ENCODE assay signal across 9 mouse cellular contexts in genomic region chr11:97661648-97662133, GRCm38 (mm10). TPM values are rescaled to one million over a fixed set of nuclear protein-coding genes. Genes with fewer than 3 reads are reported as not detected.
DNase-seq lines count a peak whose midpoint lies in the region; ATAC-seq and TF ChIP-seq lines count a peak whose summit lies in the region.
"Had no signal": no experiment of that assay in that cellular context is flagged by ENCODE, and none has a peak within 500 bp of the region (broad histone marks: within the 10 kb centered on the region; RNA-seq: fewer than 3 reads in every experiment).

No protein-coding gene starts in this region.

- dilution Hi-C loops in CH12.LX (cut with MboI; ENCODE audit: extremely low pct_ligation_motif_present, extremely low pct_unique_long_range_greater_than_20kb, low sequenced_read_pairs): no loop called here

- H3K79me2 ChIP-seq in CH12.LX (replicated peaks; ENCODE audit: control insufficient read depth, extremely low read depth, insufficient read depth, poor library complexity, severe bottlenecking): peaks cover 46% of the 10 kb centered on the region

- no peaks in the 10 kb centered on the region for H3K27me3 ChIP-seq in CH12.LX (replicated peaks)
- peaks cover 17% of the 10 kb centered on the region for H3K27me3 ChIP-seq in forebrain, embryonic 14.5 days (replicated peaks; ENCODE audit: control insufficient read depth, insufficient read depth, low read length)
- peaks cover 74% of the 10 kb centered on the region for H3K27me3 ChIP-seq in liver, embryonic 16.5 days (ENCODE audit: control insufficient read depth, insufficient read depth, low read depth, low read length)

- H3K27ac ChIP-seq in CH12.LX (ENCODE audit: insufficient read depth, low read depth): peak overlapping the region; percentile 94
- no peak overlapping the region for H3K27ac ChIP-seq in forebrain, embryonic 14.5 days (ENCODE audit: low read depth, low read length)
- H3K27ac ChIP-seq in liver, embryonic 16.5 days (ENCODE audit: low read length): no peak overlapping the region
- H3K27ac ChIP-seq in olfactory bulb, adult 2 months (ENCODE audit: insufficient read depth, low read depth, low read length): no peak overlapping the region

- peak overlapping the region; percentile 82 to 92 (median 82) for H3K4me3 ChIP-seq in CH12.LX (replicated peaks in 1 of 3; ENCODE audit: low read depth in 2 of 3, low read length in 2 of 3, poor library complexity in 1 of 3)
- peak overlapping the region; percentile 17 for H3K4me3 ChIP-seq in forebrain, embryonic 14.5 days (ENCODE audit: low read depth, low read length)
- peak overlapping the region; percentile 33 for H3K4me3 ChIP-seq in liver, embryonic 16.5 days (ENCODE audit: low read depth, low read length)
- peak overlapping the region; percentile 12; the same call in 1 of the 2 replicates for H3K4me3 ChIP-seq in olfactory bulb, adult 2 months (ENCODE audit: insufficient read depth, low read depth, low read length)
- H3K4me3 ChIP-seq: erythroblast, embryonic 14.5 days had no signal

- H3K4me2 ChIP-seq in CH12.LX (ENCODE audit: insufficient read depth, low read depth, poor library complexity, severe bottlenecking): peak overlapping the region; percentile 97
- H3K4me2 ChIP-seq in forebrain, embryonic 14.5 days (ENCODE audit: low read length): peak overlapping the region; percentile 79
- peak overlapping the region; percentile 77 for H3K4me2 ChIP-seq in liver, embryonic 16.5 days (ENCODE audit: low read depth, low read length)

- peak; percentile 70; the same call in 1 of the 2 replicates for TF ChIP-seq POLR2A in CH12.LX (IDR thresholded peaks at IDR 0.05; ENCODE audit: low read depth, low read length)
- TF ChIP-seq POLR2A in olfactory bulb, adult 2 months (IDR thresholded peaks at IDR 0.05; ENCODE audit: insufficient read depth, low read depth, low read length): no peak

- TF ChIP-seq CTCF in CH12.LX (conservative IDR thresholded peaks at IDR 0.05 in 1 of 2, IDR thresholded peaks at IDR 0.05 in 1 of 2; ENCODE audit: low read depth in 2 of 2, low read length in 2 of 2): no peak
- no peak for TF ChIP-seq CTCF in olfactory bulb, adult 2 months (IDR thresholded peaks at IDR 0.05; ENCODE audit: insufficient read depth, low read depth, low read length)

- TF ChIP-seq RAD21 in CH12.LX (IDR thresholded peaks at IDR 0.05; ENCODE audit: low read depth, low read length): no peak

- peak; percentile 88 for DNase-seq in CH12.LX (ENCODE audit: extremely low read depth)
- DNase-seq in adrenal gland, adult 18-20 months (ENCODE audit: low spot score in 2 of 2): peak; percentile 69 to 74
- DNase-seq in forebrain, embryonic 14.5 days (ENCODE audit: low spot score): no peak
- DNase-seq in induced T-regulatory cell, adult 2 months (ENCODE audit: low read depth): peak; percentile 83
- no peak for DNase-seq in right cerebral cortex, postnatal 10 days (ENCODE audit: low spot score in 2 of 2)

- in situ Hi-C loops in CH12.LX (cut with MboI; ENCODE audit: low pct_ligation_motif_present, low pct_unique_long_range_greater_than_20kb, low sequenced_read_pairs): no loop called here

- 1% methylated on average over 20 of the region's 20 CpGs for WGBS in forebrain, embryonic 14.5 days
- under 1% methylated on average over 20 of the region's 20 CpGs for WGBS in liver, embryonic 16.5 days (ENCODE audit: insufficient replicate concordance)
- WGBS in olfactory bulb, adult 2 months: under 1% methylated on average over 20 of the region's 20 CpGs

- no peak for ATAC-seq in forebrain, embryonic 14.5 days
- ATAC-seq in liver, embryonic 16.5 days (ENCODE audit: low read depth): no peak
- ATAC-seq in inflammation-experienced regulatory T-cells, adult 6 months: no peak

- H3K9ac ChIP-seq in CH12.LX (ENCODE audit: insufficient read depth, low read depth): peak overlapping the region; percentile 89
- H3K9ac ChIP-seq in forebrain, embryonic 14.5 days (ENCODE audit: low read length): no peak overlapping the region; the same call in 1 of the 2 replicates
- H3K9ac ChIP-seq in liver, embryonic 16.5 days (ENCODE audit: low read depth, low read length): no peak overlapping the region

- 0 out of 2 replicates have a peak, but pooled peaks have one; percentile 6 for TF ChIP-seq EP300 in CH12.LX (IDR thresholded peaks at IDR 0.05; ENCODE audit: low read length)

- H3K4me1 ChIP-seq in CH12.LX (ENCODE audit: control insufficient read depth in 1 of 2, insufficient read depth in 2 of 2): peaks cover 16 to 35% of the 10 kb centered on the region in 2 experiments
- H3K4me1 ChIP-seq in forebrain, embryonic 14.5 days (ENCODE audit: control insufficient read depth, insufficient read depth, low read length): peaks cover 27% of the 10 kb centered on the region
- peaks cover 21% of the 10 kb centered on the region for H3K4me1 ChIP-seq in liver, embryonic 16.5 days (ENCODE audit: control insufficient read depth, low read depth, low read length)
- peaks cover 30% of the 10 kb centered on the region for H3K4me1 ChIP-seq in olfactory bulb, adult 2 months (ENCODE audit: control insufficient read depth, insufficient read depth, low read length)

- peaks cover 15 to 35% of the 10 kb centered on the region in 2 experiments for H3K36me3 ChIP-seq in CH12.LX (replicated peaks in 1 of 2; ENCODE audit: control insufficient read depth in 1 of 2, insufficient read depth in 1 of 2, low read length in 1 of 2)
- peaks cover 6% of the 10 kb centered on the region for H3K36me3 ChIP-seq in forebrain, embryonic 14.5 days (ENCODE audit: control insufficient read depth, insufficient read depth, low read length)
- H3K36me3 ChIP-seq in liver, embryonic 16.5 days (ENCODE audit: control insufficient read depth, insufficient read depth): no peaks in the 10 kb centered on the region

- H3K9me3 ChIP-seq in CH12.LX (replicated peaks; ENCODE audit: low read length): peaks cover 5% of the 10 kb centered on the region
- no peaks in the 10 kb centered on the region for H3K9me3 ChIP-seq in forebrain, embryonic 14.5 days (replicated peaks; ENCODE audit: control insufficient read depth, low read length)
- H3K9me3 ChIP-seq in liver, embryonic 16.5 days (replicated peaks; ENCODE audit: control insufficient read depth, low read length): no peaks in the 10 kb centered on the region

RNA-seq across cellular contexts. Expression of gene Mllt6, which starts 1.5 kb away (rescaled TPM):
- total RNA-seq in CH12.LX (2012; rRNA removed): 50.7 and 55.6 TPM in 2 replicates
- total RNA-seq in CH12.LX (2014; rRNA removed): 24.3 and 25.3 TPM in 2 replicates
- 38.3 and 43.0 TPM in 2 replicates for polyA plus RNA-seq in CH12.LX (2012; ENCODE audit: insufficient read length, low read depth)
- total RNA-seq in adrenal gland, adult 18-20 months (2021): 10 to 100 TPM; 42.4 to 44.0 TPM
- 5.0 and 5.9 TPM in 2 replicates for polyA plus RNA-seq in forebrain, embryonic 14.5 days (2014; fragmentation: Nextera tagmentation; extraction: Ambion mirVana)
- 0.16 and 0.21 TPM in 2 replicates for polyA plus RNA-seq in liver, embryonic 16.5 days (2015; fragmentation: Nextera tagmentation; extraction: Ambion mirVana)
- 69.4 and 106 TPM in 2 replicates for polyA plus RNA-seq in olfactory bulb, adult 2 months (2012; ENCODE audit: insufficient read depth, insufficient read length, low replicate concordance, missing spikeins)
- 10 to 100 TPM; 13.4 to 17.0 (median 14.6) TPM for polyA plus RNA-seq in inflammation-experienced regulatory T-cells, adult 6 months (2017; shearing (Covaris generic))

RNA-seq across cellular contexts. Expression of gene Cisd3, which starts 23.9 kb away (rescaled TPM):
- 141 and 157 TPM in 2 replicates for total RNA-seq in CH12.LX (2012; rRNA removed)
- total RNA-seq in CH12.LX (2014; rRNA removed): 63.8 and 66.1 TPM in 2 replicates
- polyA plus RNA-seq in CH12.LX (2012; ENCODE audit: insufficient read length, low read depth): 169 and 221 TPM in 2 replicates
- total RNA-seq in adrenal gland, adult 18-20 months (2021): 100 to 1,000 TPM; 165 to 273 TPM
- 17.3 and 19.5 TPM in 2 replicates for polyA plus RNA-seq in forebrain, embryonic 14.5 days (2014; fragmentation: Nextera tagmentation; extraction: Ambion mirVana)
- 16.5 and 19.8 TPM in 2 replicates for polyA plus RNA-seq in liver, embryonic 16.5 days (2015; fragmentation: Nextera tagmentation; extraction: Ambion mirVana)
- polyA plus RNA-seq in olfactory bulb, adult 2 months (2012; ENCODE audit: insufficient read depth, insufficient read length, low replicate concordance, missing spikeins): not detected in 2 replicates
- 100 to 1,000 TPM in 1 of 3 experiments, 10 to 100 TPM in 2; 69.0 to 129 (median 86.9) TPM for polyA plus RNA-seq in inflammation-experienced regulatory T-cells, adult 6 months (2017; shearing (Covaris generic))
- polyA plus RNA-seq: erythroblast, embryonic 14.5 days had no signal

RNA-seq across cellular contexts. Expression of gene Epop, which starts 32.2 kb away (rescaled TPM):
- total RNA-seq in CH12.LX (2012; rRNA removed) (4.2 and 5.0 TPM in 2 replicates), CH12.LX (2014; rRNA removed) (1.7 and 2.1 TPM in 2 replicates)
- polyA plus RNA-seq in CH12.LX (2012; ENCODE audit: insufficient read length, low read depth): 8.3 and 8.4 TPM in 2 replicates
- 1 to 10 TPM; 5.5 to 8.2 TPM for total RNA-seq in adrenal gland, adult 18-20 months (2021)
- 2.5 and 3.3 TPM in 2 replicates for polyA plus RNA-seq in forebrain, embryonic 14.5 days (2014; fragmentation: Nextera tagmentation; extraction: Ambion mirVana)
- polyA plus RNA-seq in liver, embryonic 16.5 days (2015; fragmentation: Nextera tagmentation; extraction: Ambion mirVana): 0.11 and 0.24 TPM in 2 replicates
- polyA plus RNA-seq in olfactory bulb, adult 2 months (2012; ENCODE audit: insufficient read depth, insufficient read length, low replicate concordance, missing spikeins): not detected in 2 replicates
- under 1 TPM; 0.24 to 0.48 (median 0.45) TPM for polyA plus RNA-seq in inflammation-experienced regulatory T-cells, adult 6 months (2017; shearing (Covaris generic))

RNA-seq across cellular contexts. Expression of gene Pcgf2, which starts 38.6 kb away (rescaled TPM):
- total RNA-seq in CH12.LX (2012; rRNA removed) (5.6 and 7.9 TPM in 2 replicates), CH12.LX (2014; rRNA removed) (0.81 and 0.99 TPM in 2 replicates)
- polyA plus RNA-seq in CH12.LX (2012; ENCODE audit: insufficient read length, low read depth): 16.3 and 19.5 TPM in 2 replicates
- total RNA-seq in adrenal gland, adult 18-20 months (2021): 10 to 100 TPM; 18.6 to 19.5 TPM
- 17.6 and 21.9 TPM in 2 replicates for polyA plus RNA-seq in forebrain, embryonic 14.5 days (2014; fragmentation: Nextera tagmentation; extraction: Ambion mirVana)
- 1.6 and 2.1 TPM in 2 replicates for polyA plus RNA-seq in liver, embryonic 16.5 days (2015; fragmentation: Nextera tagmentation; extraction: Ambion mirVana)
- polyA plus RNA-seq in olfactory bulb, adult 2 months (2012; ENCODE audit: insufficient read depth, insufficient read length, low replicate concordance, missing spikeins): not detected in 2 replicates
- 1 to 10 TPM; 4.6 to 6.9 (median 5.4) TPM for polyA plus RNA-seq in inflammation-experienced regulatory T-cells, adult 6 months (2017; shearing (Covaris generic))

RNA-seq across cellular contexts. Expression of gene Psmb3, which starts 41.5 kb away (rescaled TPM):
- total RNA-seq in CH12.LX (2012; rRNA removed) (863 and 969 TPM in 2 replicates), CH12.LX (2014; rRNA removed) (1,070 and 1,251 TPM in 2 replicates)
- 560 and 594 TPM in 2 replicates for polyA plus RNA-seq in CH12.LX (2012; ENCODE audit: insufficient read length, low read depth)
- 100 to 1,000 TPM; 221 to 238 TPM for total RNA-seq in adrenal gland, adult 18-20 months (2021)
- 530 and 674 TPM in 2 replicates for polyA plus RNA-seq in forebrain, embryonic 14.5 days (2014; fragmentation: Nextera tagmentation; extraction: Ambion mirVana)
- polyA plus RNA-seq in liver, embryonic 16.5 days (2015; fragmentation: Nextera tagmentation; extraction: Ambion mirVana): 200 and 219 TPM in 2 replicates
- polyA plus RNA-seq in olfactory bulb, adult 2 months (2012; ENCODE audit: insufficient read depth, insufficient read length, low replicate concordance, missing spikeins): not detected in 2 replicates
- 100 to 1,000 TPM; 461 to 576 (median 475) TPM for polyA plus RNA-seq in inflammation-experienced regulatory T-cells, adult 6 months (2017; shearing (Covaris generic))

Comparison
In these comparisons a context has a peak if more than half of its experiments do, and no peak if none do; other contexts are left out.
1. DNase-seq: peak in CH12.LX (single experiment), adrenal gland, adult 18-20 months (2 of 2) and induced T-regulatory cell, adult 2 months (single experiment); none in forebrain, embryonic 14.5 days (single experiment) and right cerebral cortex, postnatal 10 days (0 of 2).
2. H3K4me3 ChIP-seq: peak in every context shown above with its lines; median percentile 82 in CH12.LX; 33 in liver, embryonic 16.5 days; 17 in forebrain, embryonic 14.5 days; 12 in olfactory bulb, adult 2 months.
3. Peak in every context shown above with its lines, with median percentiles within 50 percentile points of each other: H3K4me2 ChIP-seq.